Mouse (Mus musculus): Measurements from ENCODE around the gene Taar4. TPM values are rescaled to one million over a fixed set of nuclear protein-coding genes. Genes with fewer than 3 reads are reported as not detected.

Taar4 gene
- polyA plus RNA-seq, 1 experiment from 2014 or later = not detected

Other genes with a start within 250 kb of the Taar4 start
- gene Rps12, start 173.2 kb upstream of the Taar4 start, polyA plus RNA-seq (2015; fragmentation: Nextera tagmentation; extraction: Ambion mirVana) = 96.4 and 125 TPM in 2 replicates
- gene Slc18b1, start 163.5 kb upstream of the Taar4 start, polyA plus RNA-seq (2015; fragmentation: Nextera tagmentation; extraction: Ambion mirVana) = 18.1 and 21.1 TPM in 2 replicates
- gene Vnn3, start 109.0 kb upstream of the Taar4 start, polyA plus RNA-seq (2015; fragmentation: Nextera tagmentation; extraction: Ambion mirVana) = not detected in 2 replicates
- 0.32 and 0.61 TPM in 2 replicates for gene Vnn1, start 65.8 kb upstream of the Taar4 start, polyA plus RNA-seq (2015; fragmentation: Nextera tagmentation; extraction: Ambion mirVana)
- gene Taar1, start 40.1 kb upstream of the Taar4 start, polyA plus RNA-seq (2015; fragmentation: Nextera tagmentation; extraction: Ambion mirVana) = not detected in 2 replicates
- gene Taar2, start 21.9 kb upstream of the Taar4 start, polyA plus RNA-seq (2015; fragmentation: Nextera tagmentation; extraction: Ambion mirVana) = not detected in 2 replicates
- gene Taar3, start 10.9 kb upstream of the Taar4 start, polyA plus RNA-seq (2015; fragmentation: Nextera tagmentation; extraction: Ambion mirVana) = not detected in 2 replicates
- 0.18 TPM in 1 of 2 replicates, not detected in the other for gene Taar5, start 10.2 kb downstream of the Taar4 start, polyA plus RNA-seq (2015; fragmentation: Nextera tagmentation; extraction: Ambion mirVana)
- gene Taar6, start 25.2 kb downstream of the Taar4 start, polyA plus RNA-seq (2015; fragmentation: Nextera tagmentation; extraction: Ambion mirVana) = not detected in 2 replicates
- gene Taar7a, start 33.0 kb downstream of the Taar4 start, polyA plus RNA-seq (2015; fragmentation: Nextera tagmentation; extraction: Ambion mirVana) = not detected in 2 replicates
- not detected in 2 replicates for gene Taar7b, start 39.4 kb downstream of the Taar4 start, polyA plus RNA-seq (2015; fragmentation: Nextera tagmentation; extraction: Ambion mirVana)
- not detected in 2 replicates for gene Taar7d, start 66.7 kb downstream of the Taar4 start, polyA plus RNA-seq (2015; fragmentation: Nextera tagmentation; extraction: Ambion mirVana)
- gene Taar7e, start 77.1 kb downstream of the Taar4 start, polyA plus RNA-seq (2015; fragmentation: Nextera tagmentation; extraction: Ambion mirVana) = not detected in 2 replicates
- gene Taar7f, start 89.0 kb downstream of the Taar4 start, polyA plus RNA-seq (2015; fragmentation: Nextera tagmentation; extraction: Ambion mirVana) = not detected in 2 replicates
- gene Taar8a, start 116.0 kb downstream of the Taar4 start, polyA plus RNA-seq (2015; fragmentation: Nextera tagmentation; extraction: Ambion mirVana) = not detected in 2 replicates
- not detected in 2 replicates for gene Taar8b, start 131.8 kb downstream of the Taar4 start, polyA plus RNA-seq (2015; fragmentation: Nextera tagmentation; extraction: Ambion mirVana)
- not detected in 2 replicates for gene Taar8c, start 141.4 kb downstream of the Taar4 start, polyA plus RNA-seq (2015; fragmentation: Nextera tagmentation; extraction: Ambion mirVana)
- gene Taar9, start 149.0 kb downstream of the Taar4 start, polyA plus RNA-seq (2015; fragmentation: Nextera tagmentation; extraction: Ambion mirVana) = not detected in 2 replicates
- 280 and 309 TPM in 2 replicates for gene Stx7, start 188.8 kb downstream of the Taar4 start, polyA plus RNA-seq (2015; fragmentation: Nextera tagmentation; extraction: Ambion mirVana)

Measured in neural tube, embryonic 15.5 days (tissue).